Mouse (Mus musculus): ENCODE results near the gene Slfn14. TPM values are rescaled to one million over a fixed set of nuclear protein-coding genes. Genes with fewer than 3 reads are reported as not detected.
A peak's percentile ranks its signal among the peaks of the same experiment; 100 is the strongest.
"Not testable (repeated sequence)": the region's sequence is repeated elsewhere in the genome, so short reads cannot be mapped to it uniquely, and the experiment has no call there.

Slfn14 gene
- polyA plus RNA-seq (2011; ENCODE audit: insufficient read depth, insufficient read length, low replicate concordance, missing spikeins), result 24.0 and 30.8 TPM in 2 replicates

GRCm38 (mm10) chr11:83286566-83286965 is at the start of gene Slfn14:
Gene Slfn14, minus strand, starts transcription at chr11:83286726.
- WGBS, result 59% methylated on average over 1 of the region's 1 CpGs
- Histone ChIP-seq H3K4me1 (ENCODE audit: control insufficient read depth, insufficient read depth, low read length) (no peaks in the 10 kb centered on the region; the same call in none of the 2 replicates), H3K4me3 (replicated peaks; ENCODE audit: control insufficient read depth, low read depth, low read length) (peak within 1 kb of the TSS; percentile 77), H3K27ac (ENCODE audit: control insufficient read depth, insufficient read depth, low read depth, low read length, poor library complexity) (peak within 1 kb of the TSS; percentile 52; the same call in 1 of the 2 replicates)
- TF ChIP-seq POLR2A (IDR thresholded peaks at IDR 0.05; ENCODE audit: borderline replicate concordance, control insufficient read depth, low read depth, low read length) (0 out of 2 replicates have a peak, but pooled peaks have one; percentile 25), CTCF (IDR thresholded peaks at IDR 0.05; ENCODE audit: control insufficient read depth, insufficient read depth, low read length) (no peak)

- no peak overlapping the region for H3K27ac ChIP-seq (ENCODE audit: control insufficient read depth, insufficient read depth, low read depth, low read length, poor library complexity)
- WGBS, result 86% methylated on average over 7 of the region's 7 CpGs
- TF ChIP-seq CTCF (IDR thresholded peaks at IDR 0.05; ENCODE audit: control insufficient read depth, insufficient read depth, low read length), result no peak
- no peak for TF ChIP-seq POLR2A (IDR thresholded peaks at IDR 0.05; ENCODE audit: borderline replicate concordance, control insufficient read depth, low read depth, low read length)
- H3K4me1 ChIP-seq (ENCODE audit: control insufficient read depth, insufficient read depth, low read length), result no peaks in the 10 kb centered on the region
- H3K4me3 ChIP-seq (replicated peaks; ENCODE audit: control insufficient read depth, low read depth, low read length), result no peak overlapping the region
These were observed 49.3 kb upstream of the Slfn14 start for GRCm38 (mm10) chr11:83335826-83336225.

GRCm38 (mm10) chr11:83327427-83327826 is 40.9 kb upstream of the Slfn14 start:
- Histone ChIP-seq H3K27ac (ENCODE audit: control insufficient read depth, insufficient read depth, low read depth, low read length, poor library complexity) (no peak overlapping the region), H3K4me1 (ENCODE audit: control insufficient read depth, insufficient read depth, low read length) (no peaks in the 10 kb centered on the region; the same call in 1 of the 2 replicates), H3K4me3 (replicated peaks; ENCODE audit: control insufficient read depth, low read depth, low read length) (no peak overlapping the region)
- TF ChIP-seq CTCF (IDR thresholded peaks at IDR 0.05; ENCODE audit: control insufficient read depth, insufficient read depth, low read length) (no peak), POLR2A (IDR thresholded peaks at IDR 0.05; ENCODE audit: borderline replicate concordance, control insufficient read depth, low read depth, low read length) (no peak)
- WGBS, result 58% methylated on average over 3 of the region's 3 CpGs

GRCm38 (mm10) chr11:83326692-83327091 is 40.2 kb upstream of the Slfn14 start:
- 85% methylated on average over 3 of the region's 3 CpGs for WGBS

GRCm38 (mm10) chr11:83319048-83319447 is 32.5 kb upstream of the Slfn14 start:
- no peak overlapping the region for H3K4me3 ChIP-seq (replicated peaks; ENCODE audit: control insufficient read depth, low read depth, low read length)
- WGBS, result 88% methylated on average over 4 of the region's 4 CpGs
- TF ChIP-seq POLR2A (IDR thresholded peaks at IDR 0.05; ENCODE audit: borderline replicate concordance, control insufficient read depth, low read depth, low read length) (no peak), CTCF (IDR thresholded peaks at IDR 0.05; ENCODE audit: control insufficient read depth, insufficient read depth, low read length) (no peak)
- H3K4me1 ChIP-seq (ENCODE audit: control insufficient read depth, insufficient read depth, low read length), result no peaks in the 10 kb centered on the region
- H3K27ac ChIP-seq (ENCODE audit: control insufficient read depth, insufficient read depth, low read depth, low read length, poor library complexity), result no peak overlapping the region

More at GRCm38 (mm10) chr11:83326692-83327091, 40.2 kb upstream of the Slfn14 start:
- not testable (repeated sequence) for H3K4me3 ChIP-seq (replicated peaks; ENCODE audit: control insufficient read depth, low read depth, low read length); H3K4me1 ChIP-seq (ENCODE audit: control insufficient read depth, insufficient read depth, low read length); H3K27ac ChIP-seq (ENCODE audit: control insufficient read depth, insufficient read depth, low read depth, low read length, poor library complexity)

GRCm38 (mm10) chr11:83312471-83312870 is 25.9 kb upstream of the Slfn14 start:
- no peak for TF ChIP-seq POLR2A (IDR thresholded peaks at IDR 0.05; ENCODE audit: borderline replicate concordance, control insufficient read depth, low read depth, low read length)
- no peak for TF ChIP-seq CTCF (IDR thresholded peaks at IDR 0.05; ENCODE audit: control insufficient read depth, insufficient read depth, low read length)
- WGBS, result 76% methylated on average over 5 of the region's 5 CpGs
- Histone ChIP-seq H3K4me3 (replicated peaks; ENCODE audit: control insufficient read depth, low read depth, low read length) (no peak overlapping the region), H3K27ac (ENCODE audit: control insufficient read depth, insufficient read depth, low read depth, low read length, poor library complexity) (no peak overlapping the region), H3K4me1 (ENCODE audit: control insufficient read depth, insufficient read depth, low read length) (no peaks in the 10 kb centered on the region)

- Histone ChIP-seq H3K4me1 (ENCODE audit: control insufficient read depth, insufficient read depth, low read length) (peaks cover 1% of the 10 kb centered on the region; the same call in 1 of the 2 replicates), H3K4me3 (replicated peaks; ENCODE audit: control insufficient read depth, low read depth, low read length) (no peak overlapping the region), H3K27ac (ENCODE audit: control insufficient read depth, insufficient read depth, low read depth, low read length, poor library complexity) (no peak overlapping the region)
- TF ChIP-seq CTCF (IDR thresholded peaks at IDR 0.05; ENCODE audit: control insufficient read depth, insufficient read depth, low read length) (no peak), POLR2A (IDR thresholded peaks at IDR 0.05; ENCODE audit: borderline replicate concordance, control insufficient read depth, low read depth, low read length) (no peak)
- 84% methylated on average over 4 of the region's 4 CpGs for WGBS
These were observed 20.3 kb upstream of the Slfn14 start for GRCm38 (mm10) chr11:83306700-83307253.

- Histone ChIP-seq H3K27ac (ENCODE audit: control insufficient read depth, insufficient read depth, low read depth, low read length, poor library complexity) (no peak overlapping the region), H3K4me3 (replicated peaks; ENCODE audit: control insufficient read depth, low read depth, low read length) (no peak overlapping the region)
These were observed 18.0 kb upstream of the Slfn14 start for GRCm38 (mm10) chr11:83304485-83304884.

More at GRCm38 (mm10) chr11:83304485-83304884, 18.0 kb upstream of the Slfn14 start:
- TF ChIP-seq CTCF (IDR thresholded peaks at IDR 0.05; ENCODE audit: control insufficient read depth, insufficient read depth, low read length), result no peak
- no peak for TF ChIP-seq POLR2A (IDR thresholded peaks at IDR 0.05; ENCODE audit: borderline replicate concordance, control insufficient read depth, low read depth, low read length)
- 89% methylated on average over 2 of the region's 2 CpGs for WGBS
- H3K4me1 ChIP-seq (ENCODE audit: control insufficient read depth, insufficient read depth, low read length), result peaks cover 1% of the 10 kb centered on the region; the same call in 1 of the 2 replicates
